Mouse (Mus musculus): ENCODE measurements at regions not wholly inside any gene's neighbourhood (a gene's known extent, or its start where the extent isn't known, plus 50 kb on each side); places are given as distances from the start of the nearest gene placed in this dataset.

DNA sequence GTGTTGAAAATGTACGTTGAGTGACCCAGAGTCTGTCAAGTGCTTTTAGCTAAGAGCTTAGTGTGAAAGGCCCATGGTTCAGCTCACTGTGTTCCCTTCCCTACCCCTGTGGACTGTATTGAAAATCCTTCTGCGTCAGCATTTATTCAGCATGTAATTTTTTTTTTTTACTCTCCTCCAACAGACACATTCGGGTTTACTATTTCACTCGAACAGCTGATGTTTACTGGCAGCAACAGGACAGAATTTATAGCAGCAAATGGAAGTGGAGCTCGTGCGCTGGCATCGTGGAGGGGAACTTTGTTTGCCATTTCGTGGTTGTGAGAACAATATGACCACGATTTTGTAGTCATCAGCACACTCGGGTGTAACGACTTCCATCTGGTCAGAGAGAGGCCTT lies 105.0 kb upstream of the Rnaseh2b start:
- DNase-seq (ENCODE audit: low read depth) = no peak

DNA sequence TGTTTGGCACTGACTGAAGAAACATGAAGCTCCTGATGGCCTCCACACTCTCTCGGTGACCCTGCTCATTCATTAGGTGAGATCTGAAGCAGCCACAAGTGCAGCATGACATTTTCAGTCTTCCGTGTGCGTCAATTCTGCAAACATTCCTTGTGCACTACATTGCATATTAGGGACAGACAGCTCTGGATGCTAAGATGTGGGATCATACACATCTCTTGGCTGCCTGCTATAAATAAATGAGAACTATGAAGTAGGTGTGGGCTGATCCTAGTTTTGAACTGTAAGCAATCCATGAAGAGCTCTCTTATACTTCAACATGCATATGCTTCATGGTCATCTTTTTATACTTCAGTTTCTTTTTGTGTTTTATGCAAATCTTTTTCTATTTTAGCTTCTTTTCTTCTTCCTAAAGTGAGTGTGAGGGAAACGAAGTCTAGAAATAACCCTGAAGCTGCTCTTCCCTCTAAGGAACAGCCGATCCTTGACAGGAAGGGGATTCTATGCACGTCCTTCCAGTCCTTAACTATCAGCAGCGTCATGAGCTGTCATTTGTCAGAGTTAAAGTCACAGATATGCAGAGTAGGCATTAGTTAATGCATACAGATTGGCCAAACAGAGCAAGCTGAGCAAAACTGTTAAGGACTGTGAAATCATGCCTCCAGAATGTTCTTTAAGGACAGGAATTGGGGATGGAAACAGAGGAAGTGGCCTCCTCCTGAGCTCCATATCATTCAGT lies 104.1 kb upstream of the Rnaseh2b start:
- DNase-seq (ENCODE audit: low read depth) = no peak

DNA sequence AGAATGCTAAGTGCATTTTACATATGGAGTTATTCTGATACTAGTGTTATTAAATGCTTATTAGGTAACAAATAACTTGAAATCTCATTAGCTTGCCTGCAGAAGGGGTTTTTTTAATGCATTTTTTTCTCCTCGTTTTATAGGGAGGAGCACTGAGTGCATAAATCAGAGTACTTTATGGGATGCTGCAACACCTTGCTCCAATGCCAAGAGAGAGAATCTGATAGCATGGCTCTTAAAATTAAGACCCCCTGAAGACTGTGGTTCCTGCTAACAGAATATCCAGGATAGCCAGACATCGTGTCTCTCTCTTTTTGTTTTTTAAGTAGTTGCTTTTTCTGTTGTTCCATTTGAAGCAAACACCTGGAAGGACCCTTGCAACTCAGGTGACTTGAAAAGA lies 100.8 kb upstream of the Rnaseh2b start:
- no peak for DNase-seq (ENCODE audit: low read depth)

GRCm38 (mm10) chr14:62192814-62193213 lies 99.6 kb upstream of the Rnaseh2b start:
- DNase-seq (ENCODE audit: low read depth) = no peak

DNA sequence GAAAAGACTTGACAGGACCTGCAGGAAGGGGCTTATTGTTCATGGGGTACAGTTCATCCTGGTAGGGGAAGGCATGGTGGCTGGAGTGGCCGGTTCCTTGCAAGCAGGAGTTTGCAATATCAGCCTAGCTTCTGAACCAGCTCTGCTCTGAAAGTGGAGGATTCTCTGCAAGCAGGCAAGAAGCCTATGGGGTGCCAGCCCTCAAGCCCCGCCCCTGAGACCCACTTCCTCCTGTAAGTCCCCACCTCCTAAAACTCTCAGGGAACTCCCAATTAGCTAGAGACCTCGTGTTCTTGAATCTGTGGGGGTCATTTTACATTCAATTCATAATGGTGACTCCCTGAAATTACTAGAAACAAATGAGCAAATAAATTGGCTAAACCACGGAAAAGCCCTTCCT lies 99.0 kb upstream of the Rnaseh2b start:
- no peak for DNase-seq (ENCODE audit: low read depth)

- no peak for DNase-seq (ENCODE audit: low read depth)
Measured at GRCm38 (mm10) chr14:62196776-62197175, 95.6 kb upstream of the Rnaseh2b start.

DNA sequence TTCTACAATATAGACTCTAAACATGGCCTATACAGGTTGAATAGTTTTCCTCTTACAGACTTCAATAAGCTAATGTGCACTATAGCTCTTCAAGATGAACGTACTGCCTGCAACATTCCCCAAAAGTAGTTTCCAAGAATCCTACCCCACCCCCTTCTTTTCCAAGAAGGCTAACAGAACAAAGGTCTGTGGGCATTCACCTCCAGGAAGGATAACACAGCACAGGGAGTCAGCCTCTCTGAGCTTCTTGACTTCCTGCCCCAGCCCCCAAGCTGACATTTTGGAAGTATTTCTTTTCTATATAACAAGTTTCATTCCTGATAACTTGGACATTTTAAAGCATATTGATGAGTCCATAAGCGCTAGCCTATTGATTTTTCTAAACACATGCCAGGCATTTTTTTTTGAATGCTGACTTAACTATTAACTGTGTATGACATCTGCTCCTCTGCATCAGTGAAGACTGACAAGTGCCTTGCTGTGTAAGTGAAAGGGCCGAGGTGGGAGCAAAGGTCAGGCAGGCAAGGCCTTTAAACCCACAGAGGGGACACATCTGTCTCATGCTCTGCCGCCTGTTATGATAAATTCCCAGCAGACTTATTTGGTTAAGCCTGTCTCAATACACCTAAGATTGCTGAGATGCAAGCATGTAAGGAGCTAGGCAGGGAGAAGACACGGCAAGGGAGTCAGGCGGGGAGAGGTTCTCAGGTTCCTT lies 93.8 kb upstream of the Rnaseh2b start:
- no peak for DNase-seq (ENCODE audit: low read depth)

- no peak for DNase-seq (ENCODE audit: low read depth)
Measured at GRCm38 (mm10) chr14:62215071-62215470, 77.3 kb upstream of the Rnaseh2b start.

DNA sequence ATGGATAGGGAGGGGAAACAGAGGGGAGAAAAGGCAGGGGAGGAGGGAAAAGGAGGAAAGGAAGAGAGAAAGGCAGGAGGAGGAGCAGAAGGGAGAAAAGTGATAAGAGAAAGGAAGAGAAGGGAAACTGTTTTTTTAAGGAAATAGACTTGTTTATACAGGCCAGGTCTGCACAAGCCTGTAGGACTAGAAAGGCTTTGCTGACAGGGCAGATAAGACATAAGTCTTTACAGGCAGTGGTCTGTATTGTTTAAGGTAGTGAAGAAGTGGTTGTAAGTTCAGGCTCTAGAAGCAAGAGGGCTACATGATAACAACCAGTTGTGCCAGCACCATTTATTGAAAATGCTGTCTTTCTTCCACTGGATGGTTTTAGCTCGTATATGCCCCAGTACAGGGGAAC lies 75.4 kb upstream of the Rnaseh2b start:
- no peak for DNase-seq (ENCODE audit: low read depth)

DNA sequence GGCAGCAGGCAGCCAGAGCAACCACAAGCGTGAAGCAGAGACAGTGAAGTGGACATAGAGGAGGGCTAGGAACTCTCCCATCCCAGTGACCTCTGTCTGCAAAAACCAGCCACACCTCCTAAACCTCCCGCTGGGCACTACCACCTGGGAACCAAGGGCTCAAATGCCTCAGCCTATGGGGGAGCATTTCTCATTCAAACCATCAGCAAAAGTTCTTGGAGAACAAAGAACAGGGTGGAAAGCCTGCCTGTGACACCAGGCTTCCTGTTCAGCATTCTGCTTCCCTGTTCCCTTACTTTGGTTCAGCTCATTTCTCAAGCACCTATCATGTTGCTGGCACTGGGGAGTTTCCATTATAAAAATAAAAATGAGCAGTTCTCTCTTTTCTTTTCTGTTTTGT lies 74.4 kb upstream of the Rnaseh2b start:
- DNase-seq (ENCODE audit: low read depth) = no peak

DNA sequence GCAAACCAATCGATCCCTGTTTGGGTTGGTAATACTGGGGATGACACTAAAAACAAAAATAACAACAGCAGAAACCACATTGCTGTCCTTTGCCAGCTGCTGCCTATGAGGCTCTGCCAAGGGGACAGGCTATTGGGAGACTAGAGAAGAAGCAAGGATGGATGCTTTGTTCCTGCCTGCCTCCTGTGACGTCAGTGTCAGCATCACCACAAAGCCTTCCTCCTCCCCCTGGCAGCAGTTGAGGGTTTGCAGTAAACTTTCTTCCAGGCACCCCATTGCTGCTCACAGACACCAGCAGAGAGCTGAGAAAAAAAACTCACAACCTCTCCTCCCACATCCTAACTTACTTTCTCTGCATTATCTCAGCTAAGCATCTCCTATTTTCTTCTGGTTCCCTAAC lies 73.7 kb upstream of the Rnaseh2b start:
- DNase-seq (ENCODE audit: low read depth) = no peak

DNA sequence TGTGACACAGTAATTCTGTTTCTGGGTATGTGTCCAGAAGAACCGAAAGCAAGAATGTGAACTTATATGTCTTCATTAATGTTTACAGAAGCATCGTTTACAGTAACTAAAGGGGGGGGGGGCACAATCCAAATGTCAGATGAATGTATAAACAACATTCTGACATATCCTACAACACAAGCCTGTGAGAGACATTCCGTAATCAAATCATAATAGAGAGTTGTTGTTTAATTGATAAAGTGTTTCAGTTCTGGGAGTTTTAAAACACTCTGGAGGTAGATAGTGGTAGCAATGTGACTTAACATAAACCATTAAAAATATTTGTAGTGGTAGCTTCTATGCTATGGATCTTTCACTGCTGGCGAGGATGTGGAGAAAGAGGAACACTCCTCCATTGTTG lies 71.6 kb upstream of the Rnaseh2b start:
- no peak for DNase-seq (ENCODE audit: low read depth)

All from c-Kit-positive CD71-negative TER-119-negative erythroid progenitor cells, embryonic 14.5 days (primary cell).